Mouse (Mus musculus): ENCODE measurements around the gene Col16a1.
A peak's percentile ranks its signal among the peaks of the same experiment; 100 is the strongest.

The Col16a1 gene

GRCm38 (mm10) chr4:130131448-130132105 lies 83.9 kb downstream of the Col16a1 start:
- no peak for DNase-seq

GRCm38 (mm10) chr4:130133399-130133798 lies 85.8 kb downstream of the Col16a1 start:
- DNase-seq = no peak

- DNase-seq = peak; percentile 85
Measured at GRCm38 (mm10) chr4:130138441-130139213, 91.0 kb downstream of the Col16a1 start.

GRCm38 (mm10) chr4:130139214-130139492 lies 91.5 kb downstream of the Col16a1 start, which contains the start of gene Hcrtr1:
Gene Hcrtr1 (minus strand): TSS chr4:130139359.
- no peak for DNase-seq

GRCm38 (mm10) chr4:130140992-130141402 lies 93.4 kb downstream of the Col16a1 start:
- DNase-seq = no peak

GRCm38 (mm10) chr4:130141786-130142185 lies 94.1 kb downstream of the Col16a1 start:
- no peak for DNase-seq

- DNase-seq = no peak
Measured at GRCm38 (mm10) chr4:130148405-130148804, 100.8 kb downstream of the Col16a1 start.
